Mouse (Mus musculus) central nervous system, embryonic 18 days (tissue): ENCODE measurements around the gene Slc34a3. TPM values are rescaled to one million over a fixed set of nuclear protein-coding genes. Genes with fewer than 3 reads are reported as not detected.

Experiments
- polyA plus RNA-seq: library from polyadenylated mRNA; depleted of rRNA; stranded (reverse); fragments of >200 nt; gene quantifications from 2 replicates; pipeline ENCODE4 v1.2.3, GENCODE M21; 2012; rRNA removed

Gene Slc34a3
- 0.03 TPM in 1 of 2 replicates, not detected in the other for polyA plus RNA-seq

DNA sequence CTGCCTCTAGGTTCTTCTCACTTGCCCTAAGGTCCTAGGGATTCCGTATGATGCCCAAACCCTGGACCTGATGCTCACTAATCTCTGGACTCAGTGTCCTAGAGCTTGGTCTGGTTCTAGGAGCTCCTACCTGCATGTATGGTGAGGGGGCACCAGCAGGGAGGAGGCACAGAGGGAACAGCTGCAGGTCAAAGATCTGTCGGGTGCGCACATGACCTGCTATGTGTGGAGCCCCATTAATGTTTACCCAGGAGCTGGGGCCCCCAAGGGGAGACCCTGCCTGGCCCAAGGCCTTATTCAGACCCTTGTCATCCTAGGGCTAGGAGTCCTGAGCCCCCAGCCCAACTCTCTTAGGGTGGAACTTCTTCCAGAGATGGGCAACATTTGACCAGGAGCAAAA is at the start of gene Slc34a3:
Gene Slc34a3, minus strand, starts transcription at position 315 of the 400 bp plus-strand sequence.

GRCm38 (mm10) chr2:25271827-25272511 is 37.8 kb upstream of the Slc34a3 start, which contains the start of the genes Ssna1 and Anapc2:
Ssna1 (minus strand) TSS chr2:25272438.
Anapc2 (plus strand) TSS chr2:25272478.

GRCm38 (mm10) chr2:25262291-25262767 is 28.2 kb upstream of the Slc34a3 start, which contains the start of gene Tprn:
Tprn (plus strand) TSS chr2:25262618.

GRCm38 (mm10) chr2:25255284-25255779 is 21.2 kb upstream of the Slc34a3 start, which contains the start of gene Tmem203:
Tmem203 (plus strand) TSS chr2:25255439.

GRCm38 (mm10) chr2:25246183-25247072 is 12.3 kb upstream of the Slc34a3 start, which contains the start of gene AL732309.1:
AL732309.1 (minus strand) TSS chr2:25246863.

GRCm38 (mm10) chr2:25242101-25242506 is 7.9 kb upstream of the Slc34a3 start, which contains the start of the genes Rnf208 and Cysrt1:
Rnf208 (plus strand) TSS chr2:25242255.
Cysrt1 (minus strand) TSS chr2:25242452.

DNA sequence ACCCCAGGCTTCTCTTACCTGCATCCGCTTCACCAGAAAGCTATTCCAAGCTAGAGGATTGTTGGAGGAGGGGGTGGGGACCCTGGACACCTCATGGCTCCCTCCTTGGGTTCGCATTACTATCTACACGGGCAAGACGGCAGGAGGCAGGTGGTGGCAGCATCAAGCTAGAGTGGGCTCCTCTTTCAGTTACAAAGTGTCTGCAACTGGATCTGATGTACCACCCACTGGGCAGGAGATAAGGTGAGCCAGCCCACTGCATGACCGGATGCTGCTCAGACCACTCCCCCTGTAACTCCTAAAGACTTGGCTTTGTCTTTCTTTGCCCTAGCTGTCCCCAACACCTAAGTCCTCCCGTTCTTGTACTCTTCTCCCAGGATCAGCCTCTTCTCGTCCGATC is 2.5 kb upstream of the Slc34a3 start, which contains the start of gene Rnf224:
Gene Rnf224, minus strand, starts transcription at position 174 of the 400 bp plus-strand sequence.

GRCm38 (mm10) chr2:25224492-25224765 is 9.7 kb downstream of the Slc34a3 start, which contains the start of gene Tubb4b:
Tubb4b (minus strand) TSS chr2:25224702.

DNA sequence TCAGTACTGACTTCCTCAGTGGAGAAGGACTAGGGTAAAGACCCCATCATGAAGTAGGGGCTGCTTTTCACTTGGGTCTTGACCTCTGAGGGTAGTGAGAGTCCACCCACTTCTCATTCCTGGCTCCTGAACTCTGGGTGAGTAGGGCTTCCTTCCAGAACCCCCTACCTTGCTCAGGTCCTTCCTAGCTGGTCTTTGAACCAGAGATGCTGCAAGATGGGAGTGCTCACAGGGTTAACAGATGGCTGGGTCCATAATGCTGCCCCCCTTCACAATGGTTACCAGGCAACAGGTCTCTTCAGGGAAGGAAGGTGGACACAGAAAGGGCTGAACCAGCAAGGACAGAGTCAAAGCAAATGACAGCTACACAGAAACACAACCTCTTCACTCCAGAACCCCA is 15.7 kb downstream of the Slc34a3 start, which contains the start of gene Fam166a:
Gene Fam166a, plus strand, starts transcription at position 301 of the 400 bp plus-strand sequence.

GRCm38 (mm10) chr2:25214444-25214843 is 19.7 kb downstream of the Slc34a3 start, which contains the start of gene Stpg3:
Stpg3 (minus strand) TSS chr2:25214637.

GRCm38 (mm10) chr2:25211121-25211670 is 23.0 kb downstream of the Slc34a3 start, which contains the start of gene Nelfb:
Nelfb (minus strand) TSS chr2:25211489.

GRCm38 (mm10) chr2:25196172-25196954 is 37.8 kb downstream of the Slc34a3 start, which contains the start of gene Tor4a:
Tor4a (minus strand) TSS chr2:25196886.

DNA sequence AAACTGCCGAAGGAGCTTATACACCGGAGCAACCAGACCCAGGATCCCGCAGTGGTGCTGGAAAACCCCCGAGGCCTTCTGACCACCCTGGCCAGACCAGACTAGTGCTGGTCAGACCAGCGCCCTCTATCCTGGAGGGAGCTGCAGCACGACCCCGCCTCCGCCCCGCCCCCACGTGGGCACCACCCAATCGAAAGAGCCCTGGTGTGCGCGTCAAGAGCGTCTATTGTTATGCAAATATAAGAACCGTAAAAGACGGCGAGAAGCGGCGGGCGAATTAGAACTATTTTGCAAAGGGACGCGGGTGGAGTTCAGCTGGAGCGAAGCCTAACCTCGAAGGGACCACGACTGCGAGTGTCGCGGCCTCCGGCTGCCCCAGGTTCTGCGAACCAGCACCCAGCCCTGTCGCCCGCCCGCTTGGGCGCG is 53.7 kb downstream of the Slc34a3 start, which contains the start of gene Nrarp:
Gene Nrarp, plus strand, starts transcription at position 281 of the 426 bp plus-strand sequence.

Other genes with a start within 250 kb of the Slc34a3 start
- 253 and 267 TPM in 2 replicates for gene Nsmf, start 180.0 kb downstream of the Slc34a3 start, polyA plus RNA-seq
- 0.16 and 0.28 TPM in 2 replicates for gene Entpd8, start 154.1 kb downstream of the Slc34a3 start, polyA plus RNA-seq
- gene Noxa1, start 139.2 kb downstream of the Slc34a3 start, polyA plus RNA-seq, result 0.07 TPM in 1 of 2 replicates, not detected in the other
- gene Nrarp, start 53.6 kb downstream of the Slc34a3 start, polyA plus RNA-seq, result 26.0 and 28.6 TPM in 2 replicates
- 1.9 and 2.2 TPM in 2 replicates for gene Tor4a, start 37.5 kb downstream of the Slc34a3 start, polyA plus RNA-seq
- 69.1 and 73.7 TPM in 2 replicates for gene Nelfb, start 22.9 kb downstream of the Slc34a3 start, polyA plus RNA-seq
- gene Stpg3, start 19.7 kb downstream of the Slc34a3 start, polyA plus RNA-seq, result 0.05 TPM in 1 of 2 replicates, not detected in the other
- 0.13 TPM in 2 replicates for gene Fam166a, start 15.6 kb downstream of the Slc34a3 start, polyA plus RNA-seq
- 424 and 435 TPM in 2 replicates for gene Tubb4b, start 9.7 kb downstream of the Slc34a3 start, polyA plus RNA-seq
- gene Rnf224, start 2.4 kb upstream of the Slc34a3 start, polyA plus RNA-seq, result 0.05 TPM in 1 of 2 replicates, not detected in the other
- 126 and 144 TPM in 2 replicates for gene Rnf208, start 7.9 kb upstream of the Slc34a3 start, polyA plus RNA-seq
- gene Cysrt1, start 8.1 kb upstream of the Slc34a3 start, polyA plus RNA-seq, result 0.37 and 3.0 TPM in 2 replicates
- 16.6 and 17.1 TPM in 2 replicates for gene AL732309.1, start 12.5 kb upstream of the Slc34a3 start, polyA plus RNA-seq
- 22.0 and 25.2 TPM in 2 replicates for gene Tmem203, start 21.1 kb upstream of the Slc34a3 start, polyA plus RNA-seq
- gene Tprn, start 28.3 kb upstream of the Slc34a3 start, polyA plus RNA-seq, result 6.2 and 6.9 TPM in 2 replicates
- gene Ssna1, start 38.1 kb upstream of the Slc34a3 start, polyA plus RNA-seq, result 123 TPM in 2 replicates
- 107 and 110 TPM in 2 replicates for gene Anapc2, start 38.1 kb upstream of the Slc34a3 start, polyA plus RNA-seq
- not detected in 2 replicates for gene Tmem210, start 53.8 kb upstream of the Slc34a3 start, polyA plus RNA-seq
- gene Lrrc26, start 55.6 kb upstream of the Slc34a3 start, polyA plus RNA-seq, result 0.05 TPM in 1 of 2 replicates, not detected in the other
- 60.3 and 61.9 TPM in 2 replicates for gene Grin1, start 84.8 kb upstream of the Slc34a3 start, polyA plus RNA-seq
- gene Man1b1, start 98.0 kb upstream of the Slc34a3 start, polyA plus RNA-seq, result 24.1 and 24.3 TPM in 2 replicates
- 40.8 and 43.8 TPM in 2 replicates for gene Dpp7, start 122.0 kb upstream of the Slc34a3 start, polyA plus RNA-seq
- 3.7 and 4.6 TPM in 2 replicates for gene Uap1l1, start 131.3 kb upstream of the Slc34a3 start, polyA plus RNA-seq
- 16.3 and 17.1 TPM in 2 replicates for gene Sapcd2, start 138.0 kb upstream of the Slc34a3 start, polyA plus RNA-seq
- gene Entpd2, start 161.5 kb upstream of the Slc34a3 start, polyA plus RNA-seq, result 9.8 and 11.4 TPM in 2 replicates
- 549 and 616 TPM in 2 replicates for gene Npdc1, start 165.0 kb upstream of the Slc34a3 start, polyA plus RNA-seq
- 0.20 and 0.26 TPM in 2 replicates for gene Fut7, start 188.9 kb upstream of the Slc34a3 start, polyA plus RNA-seq
- gene Abca2, start 194.3 kb upstream of the Slc34a3 start, polyA plus RNA-seq, result 42.3 and 48.1 TPM in 2 replicates
- gene Clic3, start 222.5 kb upstream of the Slc34a3 start, polyA plus RNA-seq, result 0.82 and 3.4 TPM in 2 replicates
- gene Paxx, start 226.7 kb upstream of the Slc34a3 start, polyA plus RNA-seq, result 155 and 156 TPM in 2 replicates
- 539 and 800 TPM in 2 replicates for gene Ptgds, start 235.7 kb upstream of the Slc34a3 start, polyA plus RNA-seq